Mouse (Mus musculus): ENCODE data around the gene Heatr9. TPM values are rescaled to one million over a fixed set of nuclear protein-coding genes. Genes with fewer than 3 reads are reported as not detected.

Heatr9 gene
- polyA plus RNA-seq, 1 experiment from 2014 or later = not detected

- Histone ChIP-seq H3K9ac (ENCODE audit: low read depth, low read length) (no peak overlapping the region), H3K4me1 (replicated peaks; ENCODE audit: control insufficient read depth, insufficient read depth, low read length) (no peaks in the 10 kb centered on the region; the same call in 1 of the 2 replicates), H3K36me3 (ENCODE audit: control insufficient read depth, insufficient read depth, low read length) (no peaks in the 10 kb centered on the region), H3K4me3 (ENCODE audit: low read depth, low read length) (no peak overlapping the region), H3K9me3 (ENCODE audit: control insufficient read depth, low read length) (no peaks in the 10 kb centered on the region), H3K27ac (ENCODE audit: low read depth, low read length) (no peak overlapping the region), H3K27me3 (ENCODE audit: control insufficient read depth, insufficient read depth, low read length) (peaks cover 14% of the 10 kb centered on the region), H3K4me2 (replicated peaks; ENCODE audit: low read depth, low read length) (no peak overlapping the region)
- ATAC-seq (ENCODE audit: low FRiP score) (no peak), DNase-seq (ENCODE audit: low spot score) (no peak)
- 71% methylated on average over 11 of the region's 11 CpGs for WGBS
Observed at GRCm38 (mm10) chr11:83467120-83467652, 54.8 kb downstream of the Heatr9 start.

GRCm38 (mm10) chr11:83465976-83466375 lies 56.0 kb downstream of the Heatr9 start:
- H3K4me2 ChIP-seq (replicated peaks; ENCODE audit: low read depth, low read length) = no peak overlapping the region
- DNase-seq (ENCODE audit: low spot score) (no peak), ATAC-seq (ENCODE audit: low FRiP score) (no peak)
- H3K4me3 ChIP-seq (ENCODE audit: low read depth, low read length) = no peak overlapping the region
- H3K9ac ChIP-seq (ENCODE audit: low read depth, low read length) = no peak overlapping the region
- no peaks in the 10 kb centered on the region; the same call in 1 of the 2 replicates for H3K4me1 ChIP-seq (replicated peaks; ENCODE audit: control insufficient read depth, insufficient read depth, low read length)
- H3K27ac ChIP-seq (ENCODE audit: low read depth, low read length) = no peak overlapping the region
- H3K27me3 ChIP-seq (ENCODE audit: control insufficient read depth, insufficient read depth, low read length) = peaks cover 19% of the 10 kb centered on the region
- H3K9me3 ChIP-seq (ENCODE audit: control insufficient read depth, low read length) = no peaks in the 10 kb centered on the region
- 38% methylated on average over 2 of the region's 2 CpGs for WGBS
- no peaks in the 10 kb centered on the region for H3K36me3 ChIP-seq (ENCODE audit: control insufficient read depth, insufficient read depth, low read length)

- H3K4me2 ChIP-seq (replicated peaks; ENCODE audit: low read depth, low read length) = peak within 1 kb of the TSS; percentile 91
- no peaks in the 10 kb centered on the region for H3K36me3 ChIP-seq (ENCODE audit: control insufficient read depth, insufficient read depth, low read length)
- H3K27ac ChIP-seq (ENCODE audit: low read depth, low read length) = no peak within 1 kb of the TSS
- H3K9ac ChIP-seq (ENCODE audit: low read depth, low read length) = peak within 1 kb of the TSS; percentile 44
- peaks cover 19% of the 10 kb centered on the region for H3K27me3 ChIP-seq (ENCODE audit: control insufficient read depth, insufficient read depth, low read length)
- under 1% methylated on average over 42 of the region's 42 CpGs for WGBS
- peak within 1 kb of the TSS; percentile 51 for H3K4me3 ChIP-seq (ENCODE audit: low read depth, low read length)
- 0 out of 2 replicates have a peak, but pooled peaks have one; percentile 47 for ATAC-seq (ENCODE audit: low FRiP score)
- no peaks in the 10 kb centered on the region for H3K9me3 ChIP-seq (ENCODE audit: control insufficient read depth, low read length)
- no peaks in the 10 kb centered on the region; the same call in 1 of the 2 replicates for H3K4me1 ChIP-seq (replicated peaks; ENCODE audit: control insufficient read depth, insufficient read depth, low read length)
- DNase-seq (ENCODE audit: low spot score) = peak; percentile 61
Observed at GRCm38 (mm10) chr11:83462711-83463244, 59.2 kb downstream of the Heatr9 start, which contains the start of gene Mmp28. Gene Mmp28 (minus strand): TSS chr11:83463071.

Other genes starting within 250 kb of the Heatr9 start
- 0.70 and 0.86 TPM in 2 replicates for gene Slfn14, start 235.4 kb downstream of the Heatr9 start, polyA plus RNA-seq (2014; fragmentation: Nextera tagmentation; extraction: Ambion mirVana)
- gene Ap2b1, start 223.2 kb downstream of the Heatr9 start, polyA plus RNA-seq (2014; fragmentation: Nextera tagmentation; extraction: Ambion mirVana) = 121 and 136 TPM in 2 replicates
- gene Pex12, start 219.6 kb downstream of the Heatr9 start, polyA plus RNA-seq (2014; fragmentation: Nextera tagmentation; extraction: Ambion mirVana) = 17.0 and 20.3 TPM in 2 replicates
- 4.2 TPM in 2 replicates for gene Rasl10b, start 113.0 kb downstream of the Heatr9 start, polyA plus RNA-seq (2014; fragmentation: Nextera tagmentation; extraction: Ambion mirVana)
- 0.19 and 0.43 TPM in 2 replicates for gene Gas2l2, start 92.7 kb downstream of the Heatr9 start, polyA plus RNA-seq (2014; fragmentation: Nextera tagmentation; extraction: Ambion mirVana)
- gene 1700020L24Rik, start 84.5 kb downstream of the Heatr9 start, polyA plus RNA-seq (2014; fragmentation: Nextera tagmentation; extraction: Ambion mirVana) = 0.80 and 0.83 TPM in 2 replicates
- gene Mmp28, start 59.1 kb downstream of the Heatr9 start, polyA plus RNA-seq (2014; fragmentation: Nextera tagmentation; extraction: Ambion mirVana) = 2.8 and 3.1 TPM in 2 replicates
- 7.3 and 26.6 TPM in 2 replicates for gene Taf15, start 49.1 kb downstream of the Heatr9 start, polyA plus RNA-seq (2014; fragmentation: Nextera tagmentation; extraction: Ambion mirVana)
- gene Ccl5, start 8.3 kb upstream of the Heatr9 start, polyA plus RNA-seq (2014; fragmentation: Nextera tagmentation; extraction: Ambion mirVana) = 0.42 TPM in 1 of 2 replicates, not detected in the other
- 2.1 and 3.1 TPM in 2 replicates for gene Ccl9, start 56.5 kb upstream of the Heatr9 start, polyA plus RNA-seq (2014; fragmentation: Nextera tagmentation; extraction: Ambion mirVana)
- 0.98 and 1.3 TPM in 2 replicates for gene Ccl6, start 70.9 kb upstream of the Heatr9 start, polyA plus RNA-seq (2014; fragmentation: Nextera tagmentation; extraction: Ambion mirVana)
- gene Rpl9-ps1, start 123.4 kb upstream of the Heatr9 start, polyA plus RNA-seq (2014; fragmentation: Nextera tagmentation; extraction: Ambion mirVana) = not detected in 2 replicates
- 0.88 and 1.9 TPM in 2 replicates for gene Ccl3, start 127.2 kb upstream of the Heatr9 start, polyA plus RNA-seq (2014; fragmentation: Nextera tagmentation; extraction: Ambion mirVana)
- gene Ccl4, start 140.4 kb upstream of the Heatr9 start, polyA plus RNA-seq (2014; fragmentation: Nextera tagmentation; extraction: Ambion mirVana) = 0.28 and 0.49 TPM in 2 replicates
- 0.71 TPM in 1 of 2 replicates, not detected in the other for gene Wfdc17, start 181.8 kb upstream of the Heatr9 start, polyA plus RNA-seq (2014; fragmentation: Nextera tagmentation; extraction: Ambion mirVana)
- not detected in 2 replicates for gene Wfdc18, start 186.8 kb upstream of the Heatr9 start, polyA plus RNA-seq (2014; fragmentation: Nextera tagmentation; extraction: Ambion mirVana)
- not detected in 2 replicates for gene Wfdc21, start 224.8 kb upstream of the Heatr9 start, polyA plus RNA-seq (2014; fragmentation: Nextera tagmentation; extraction: Ambion mirVana)
- 27.3 and 32.8 TPM in 2 replicates for gene Heatr6, start 231.5 kb upstream of the Heatr9 start, polyA plus RNA-seq (2014; fragmentation: Nextera tagmentation; extraction: Ambion mirVana)

All from hindbrain, embryonic 11.5 days (tissue).